Mouse (Mus musculus) cerebellum, postnatal 36 days (tissue): Measurements from ENCODE around the gene Cnot1.
"Not testable (repeated sequence)": the region's sequence is repeated elsewhere in the genome, so short reads cannot be mapped to it uniquely, and the experiment has no call there.

Source experiments
- DNase-seq, 2 experiments: peaks; one replicate each; pipeline ENCODE4 v3.0.0; 2021 to 2022; ENCODE audit warnings: mixed read lengths in 2 of 2

The Cnot1 gene

GRCm38 (mm10) chr8:95816044-95816708 is 8.9 kb upstream of the Cnot1 start:
- no peak for DNase-seq

- no peak for DNase-seq
These were observed 2.9 kb upstream of the Cnot1 start for GRCm38 (mm10) chr8:95810184-95810591.

GRCm38 (mm10) chr8:95809116-95809515 is 1.9 kb upstream of the Cnot1 start:
- no peak for DNase-seq

DNA sequence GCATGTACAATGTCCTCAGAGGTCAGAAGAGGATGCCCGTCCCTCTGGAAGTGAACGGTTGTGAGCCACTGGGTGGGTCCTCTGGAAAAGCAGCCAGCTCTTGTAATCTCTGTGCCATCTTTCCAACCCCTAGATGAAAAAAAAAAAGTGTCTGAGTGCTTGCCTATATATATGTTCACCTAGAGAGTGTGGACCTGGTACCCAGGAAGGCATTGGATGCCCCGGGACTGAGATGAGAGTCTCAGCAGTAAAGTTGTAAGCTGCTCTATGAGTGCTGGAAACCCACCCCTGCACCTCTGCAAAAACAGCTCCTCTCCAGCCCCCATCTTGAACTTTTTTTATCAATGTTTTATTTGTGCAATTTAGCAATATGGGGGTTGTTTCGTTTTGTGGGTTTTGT is 1.4 kb upstream of the Cnot1 start:
- DNase-seq = no peak

GRCm38 (mm10) chr8:95807861-95808260 is 597 bp upstream of the Cnot1 start:
- peak; percentile 89 to 91 for DNase-seq

GRCm38 (mm10) chr8:95806461-95807191 is 638 bp downstream of the Cnot1 start:
- no peak for DNase-seq

- DNase-seq = no peak
These were observed 1.8 kb downstream of the Cnot1 start for GRCm38 (mm10) chr8:95805482-95805881.

- no peak for DNase-seq
These were observed 5.0 kb downstream of the Cnot1 start for GRCm38 (mm10) chr8:95802231-95802630.

DNA sequence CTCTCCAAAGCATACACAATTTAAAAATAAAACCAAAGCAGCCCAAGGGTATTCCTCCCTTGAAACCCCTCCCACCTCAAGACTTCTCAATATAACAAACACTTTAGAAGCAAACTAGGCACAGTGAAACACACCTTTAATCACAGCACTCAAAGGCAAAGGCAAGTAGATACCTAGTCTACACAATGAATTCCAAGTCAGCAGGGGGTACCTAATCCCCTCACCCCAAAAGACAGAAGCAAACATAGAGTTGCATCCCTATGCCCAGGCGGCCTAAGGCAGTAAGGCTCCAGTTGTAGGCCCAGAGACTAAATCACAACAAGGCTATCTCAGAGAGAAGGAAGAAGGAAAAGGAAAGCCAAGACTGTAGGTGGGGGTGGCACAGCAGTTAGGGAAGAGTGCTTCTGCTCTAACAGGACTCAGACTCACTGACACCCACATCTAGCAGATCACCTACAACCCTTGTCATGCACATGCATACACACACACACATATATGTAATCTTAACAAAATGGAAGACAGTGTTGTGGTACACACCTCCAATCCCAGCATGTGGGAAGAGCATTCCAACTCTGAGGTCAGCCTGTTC is 5.7 kb downstream of the Cnot1 start:
- DNase-seq = no peak

DNA sequence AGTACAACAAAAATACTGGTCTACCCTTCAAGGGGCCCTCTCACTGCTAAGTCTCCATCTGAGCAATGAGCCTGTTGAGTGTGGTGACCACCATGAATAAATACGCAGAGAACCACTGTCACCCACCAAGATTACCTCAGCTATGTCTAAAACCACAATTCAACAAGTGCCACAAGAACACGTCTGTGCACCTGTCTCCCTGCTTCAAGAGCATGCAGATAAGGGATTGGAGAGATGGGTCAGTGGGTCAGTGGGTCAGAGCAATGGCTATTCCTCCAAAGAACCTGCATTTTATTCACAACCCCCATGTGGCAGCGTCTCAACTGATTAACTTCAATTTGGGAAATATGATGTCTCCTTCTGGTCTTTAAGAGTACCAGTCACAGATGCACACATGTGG is 6.9 kb downstream of the Cnot1 start:
- no peak for DNase-seq

GRCm38 (mm10) chr8:95799891-95800290 is 7.4 kb downstream of the Cnot1 start:
- DNase-seq = no peak

DNA sequence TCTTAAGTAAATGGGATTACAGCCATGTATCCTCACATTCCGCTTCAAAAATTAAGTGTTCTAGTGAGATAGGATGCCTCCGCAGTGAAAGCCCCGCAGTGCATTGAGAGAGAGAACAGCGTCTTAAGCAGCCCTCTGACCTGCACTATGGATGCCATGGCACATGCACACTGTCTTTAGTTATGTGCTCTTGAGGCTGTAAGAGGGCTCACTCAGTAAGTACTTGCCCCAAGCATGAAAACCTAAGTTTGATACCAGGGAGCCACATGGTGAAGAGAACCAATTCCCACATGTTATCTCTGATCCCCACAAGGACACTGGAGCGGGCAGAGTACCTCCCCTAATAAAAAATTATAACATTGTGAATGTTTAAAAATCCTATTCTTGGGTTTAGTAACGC is 8.1 kb downstream of the Cnot1 start:
- no peak for DNase-seq

- not testable (repeated sequence) for DNase-seq
These were observed 11.8 kb downstream of the Cnot1 start for GRCm38 (mm10) chr8:95795333-95796061.

GRCm38 (mm10) chr8:95785591-95785990 is 21.7 kb downstream of the Cnot1 start:
- DNase-seq = no peak

GRCm38 (mm10) chr8:95782628-95783027 is 24.6 kb downstream of the Cnot1 start:
- DNase-seq = no peak

GRCm38 (mm10) chr8:95781775-95782174 is 25.5 kb downstream of the Cnot1 start:
- DNase-seq = no peak

GRCm38 (mm10) chr8:95781085-95781484 is 26.2 kb downstream of the Cnot1 start:
- DNase-seq = no peak

GRCm38 (mm10) chr8:95764133-95764532 is 43.1 kb downstream of the Cnot1 start:
- DNase-seq = no peak

- no peak for DNase-seq
These were observed 46.9 kb downstream of the Cnot1 start for GRCm38 (mm10) chr8:95760323-95760722.

- no peak for DNase-seq
These were observed 55.3 kb downstream of the Cnot1 start for GRCm38 (mm10) chr8:95751924-95752323.

- DNase-seq = no peak
These were observed 59.2 kb downstream of the Cnot1 start for GRCm38 (mm10) chr8:95748028-95748427.

DNA sequence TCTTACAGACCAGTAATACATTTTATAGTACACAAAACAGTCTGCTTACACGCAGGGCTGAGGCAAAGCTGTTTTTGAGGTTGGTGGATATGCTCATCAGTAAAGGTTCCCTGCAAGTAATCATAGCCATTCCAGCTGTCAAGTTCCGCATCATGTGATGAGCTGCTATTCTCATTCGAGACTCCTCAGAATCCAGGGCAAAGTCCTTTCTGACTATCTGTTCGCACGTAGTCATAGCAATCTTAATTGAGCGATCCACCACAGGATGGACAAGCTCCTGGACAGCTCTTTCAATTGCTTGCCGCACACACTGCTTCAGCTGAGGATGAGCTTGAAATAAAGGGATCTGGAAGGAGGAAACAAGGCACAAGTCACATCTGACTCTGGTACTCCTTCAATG is 65.5 kb downstream of the Cnot1 start:
- no peak for DNase-seq

- no peak for DNase-seq
These were observed 68.7 kb downstream of the Cnot1 start for GRCm38 (mm10) chr8:95738596-95738995.
